Mouse (Mus musculus) kidney, embryonic 14.5 days (tissue): ENCODE data around the gene Lrrc63. TPM values are rescaled to one million over a fixed set of nuclear protein-coding genes. Genes with fewer than 3 reads are reported as not detected.
A peak's percentile ranks its signal among the peaks of the same experiment; 100 is the strongest.

Experiments
- ATAC-seq: fragments of 200-750 bp; cut with Nextera tagmentation; 2 replicates; pipeline ENCODE4 v1.8.0; 2017; ENCODE audit warnings: moderate number of reproducible peaks, mild to moderate bottlenecking, moderate TSS enrichment, moderate library complexity; ENCODE audit not compliant: low FRiP score, low TSS enrichment
- H3K27ac ChIP-seq: fragments of 300-500 bp; sonication (generic); 2 replicates; pipeline ENCODE4 v1.5.1; 2014; ENCODE audit warnings: low read depth, mild to moderate bottlenecking, low read length, moderate library complexity, mixed read lengths
- H3K27me3 ChIP-seq: fragments of 300-500 bp; sonication (generic); 2 replicates; pipeline ENCODE4 v1.6.1; 2014; ENCODE audit warnings: mild to moderate bottlenecking, low read length; ENCODE audit not compliant: control insufficient read depth, insufficient read depth
- H3K36me3 ChIP-seq: fragments of 300-500 bp; sonication (generic); 2 replicates; pipeline ENCODE4 v1.6.1; 2014; ENCODE audit warnings: low read length, mixed read lengths; ENCODE audit not compliant: control insufficient read depth, insufficient read depth
- H3K4me1 ChIP-seq: fragments of 300-500 bp; sonication (generic); 2 replicates; pipeline ENCODE4 v1.6.1; 2014; ENCODE audit warnings: low read length, mixed read lengths; ENCODE audit not compliant: control insufficient read depth, insufficient read depth
- H3K4me2 ChIP-seq: fragments of 300-500 bp; sonication (generic); replicated peaks from 2 replicates; pipeline ENCODE4 v1.6.1; 2014; ENCODE audit warnings: low read depth, mild to moderate bottlenecking, low read length
- H3K4me3 ChIP-seq: fragments of 300-500 bp; sonication (generic); 2 replicates; pipeline ENCODE4 v1.5.1; 2014; ENCODE audit warnings: mild to moderate bottlenecking, low read length
- H3K9ac ChIP-seq: fragments of 300-500 bp; sonication (generic); 2 replicates; pipeline ENCODE4 v1.6.1; 2014; ENCODE audit warnings: low read depth, mild to moderate bottlenecking, low read length, moderate library complexity
- H3K9me3 ChIP-seq: fragments of 300-500 bp; sonication (generic); 2 replicates; pipeline ENCODE4 v1.6.1; 2016; ENCODE audit warnings: low read length; ENCODE audit not compliant: control insufficient read depth
- WGBS: fragments of 180-500 bp; shearing (Covaris S2); extraction: QIAGEN DNeasy Blood & Tissue Kit; methylation state at CpG from one replicate; pipeline ENCODE4 v1.1.7; 2014; 5-methylcytosine and 5-hydroxymethylcytosine counted together
- polyA plus RNA-seq: library from polyadenylated mRNA; unstranded; fragments of >200 nt; fragmentation: Nextera tagmentation; extraction: Ambion mirVana; gene quantifications from 2 replicates; pipeline ENCODE4 v1.2.1, GENCODE M21; 2014

Gene Lrrc63
- polyA plus RNA-seq, 1 experiment from 2014 or later, result not detected

GRCm38 (mm10) chr14:75056861-75057431 is 73.7 kb downstream of the Lrrc63 start:
- no peak for ATAC-seq
- 78% methylated on average over 9 of the region's 9 CpGs for WGBS
- no peaks in the 10 kb centered on the region for H3K9me3 ChIP-seq

GRCm38 (mm10) chr14:75054455-75055343 is 76.0 kb downstream of the Lrrc63 start:
- 53% methylated on average over 14 of the region's 14 CpGs for WGBS
- H3K4me1 ChIP-seq, result no peaks in the 10 kb centered on the region
- no peak overlapping the region for H3K9ac ChIP-seq
- peak overlapping the region; percentile 65; the same call in 1 of the 2 replicates for H3K27ac ChIP-seq
- no peaks in the 10 kb centered on the region for H3K27me3 ChIP-seq
- H3K4me2 ChIP-seq, result no peak overlapping the region
- ATAC-seq, result peak; percentile 24
- no peaks in the 10 kb centered on the region for H3K9me3 ChIP-seq
- H3K4me3 ChIP-seq, result no peak overlapping the region
- H3K36me3 ChIP-seq, result no peaks in the 10 kb centered on the region

More at GRCm38 (mm10) chr14:75056861-75057431, 73.7 kb downstream of the Lrrc63 start:
- Histone ChIP-seq H3K27ac (no peak overlapping the region), H3K36me3 (no peaks in the 10 kb centered on the region), H3K4me3 (no peak overlapping the region), H3K4me2 (no peak overlapping the region), H3K27me3 (no peaks in the 10 kb centered on the region), H3K4me1 (no peaks in the 10 kb centered on the region), H3K9ac (no peak overlapping the region)

- 74% methylated on average over 8 of the region's 8 CpGs for WGBS
- Histone ChIP-seq H3K9ac (no peak overlapping the region), H3K9me3 (no peaks in the 10 kb centered on the region), H3K4me1 (no peaks in the 10 kb centered on the region), H3K27ac (no peak overlapping the region), H3K4me3 (no peak overlapping the region), H3K27me3 (no peaks in the 10 kb centered on the region), H3K4me2 (no peak overlapping the region), H3K36me3 (no peaks in the 10 kb centered on the region)
- ATAC-seq, result no peak
These were observed 78.2 kb downstream of the Lrrc63 start for GRCm38 (mm10) chr14:75052451-75052850.

GRCm38 (mm10) chr14:75045184-75045583 is 85.5 kb downstream of the Lrrc63 start:
- WGBS, result 65% methylated on average over 7 of the region's 7 CpGs
- Histone ChIP-seq H3K27ac (no peak overlapping the region), H3K27me3 (no peaks in the 10 kb centered on the region), H3K4me3 (no peak overlapping the region), H3K4me2 (no peak overlapping the region), H3K4me1 (no peaks in the 10 kb centered on the region), H3K9ac (no peak overlapping the region), H3K9me3 (no peaks in the 10 kb centered on the region), H3K36me3 (no peaks in the 10 kb centered on the region)
- ATAC-seq, result no peak

- Histone ChIP-seq H3K9me3 (no peaks in the 10 kb centered on the region), H3K36me3 (no peaks in the 10 kb centered on the region), H3K4me2 (no peak overlapping the region), H3K27me3 (no peaks in the 10 kb centered on the region), H3K27ac (no peak overlapping the region), H3K4me1 (no peaks in the 10 kb centered on the region), H3K9ac (no peak overlapping the region), H3K4me3 (no peak overlapping the region)
- whole genome bisulfite sequencing, result 63% methylated on average over 11 of the region's 11 CpGs
- peak; percentile 35; the same call in 1 of the 2 replicates for ATAC-seq
These were observed 95.2 kb downstream of the Lrrc63 start for GRCm38 (mm10) chr14:75035431-75035830.

Other genes with a start within 250 kb of the Lrrc63 start
- 11.1 and 18.6 TPM in 2 replicates for gene Lrch1, start 183.0 kb downstream of the Lrrc63 start, polyA plus RNA-seq
- 0.34 and 0.71 TPM in 2 replicates for gene Rubcnl, start 114.9 kb downstream of the Lrrc63 start, polyA plus RNA-seq
- 11.2 and 22.3 TPM in 2 replicates for gene Lcp1, start 220 bp upstream of the Lrrc63 start, polyA plus RNA-seq
- 13.2 and 14.6 TPM in 2 replicates for gene Cpb2, start 111.4 kb upstream of the Lrrc63 start, polyA plus RNA-seq
- gene Zc3h13, start 153.5 kb upstream of the Lrrc63 start, polyA plus RNA-seq, result 32.4 and 40.2 TPM in 2 replicates